Mouse (Mus musculus) olfactory bulb, adult 2 months (tissue): ENCODE results near the gene Acad11. TPM values are rescaled to one million over a fixed set of nuclear protein-coding genes. Genes with fewer than 3 reads are reported as not detected.

Experiments used
- H3K27ac ChIP-seq: fragments of 200-500 bp; 2 replicates; pipeline ENCODE4 v1.5.1; 2012; ENCODE audit warnings: low read depth, low read length; ENCODE audit not compliant: insufficient read depth
- H3K4me1 ChIP-seq: fragments of 200-500 bp; 2 replicates; pipeline ENCODE4 v1.6.1; 2012; ENCODE audit warnings: low read length; ENCODE audit not compliant: control insufficient read depth, insufficient read depth
- H3K4me3 ChIP-seq: fragments of 200-500 bp; 2 replicates; pipeline ENCODE4 v1.5.1; 2012; ENCODE audit warnings: mild to moderate bottlenecking, low read depth, low read length, moderate library complexity; ENCODE audit not compliant: insufficient read depth
- CTCF ChIP-seq: fragments of 200-500 bp; IDR thresholded peaks from 2 replicates; pipeline ENCODE4 v1.5.1; 2012; ENCODE audit warnings: low read depth, mild to moderate bottlenecking, low read length, moderate library complexity; ENCODE audit not compliant: insufficient read depth
- POLR2A ChIP-seq: fragments of 200-500 bp; IDR thresholded peaks from 2 replicates; pipeline ENCODE4 v1.6.1; 2012; ENCODE audit warnings: mild to moderate bottlenecking, low read depth, low read length, moderate library complexity; ENCODE audit not compliant: insufficient read depth
- WGBS: fragments of 180-500 bp; shearing (Covaris S2); methylation state at CpG from one replicate; pipeline ENCODE4 v1.1.7; 2018; 5-methylcytosine and 5-hydroxymethylcytosine counted together
- polyA plus RNA-seq: library from polyadenylated mRNA; stranded (reverse); fragments of >200 nt; gene quantifications from 2 replicates; pipeline ENCODE4 v1.2.4, GENCODE M21; 2012; ENCODE audit warnings: low replicate concordance; ENCODE audit not compliant: missing spikeins, insufficient read depth, insufficient read length

Acad11 gene
- polyA plus RNA-seq, 1 experiment = not detected

DNA sequence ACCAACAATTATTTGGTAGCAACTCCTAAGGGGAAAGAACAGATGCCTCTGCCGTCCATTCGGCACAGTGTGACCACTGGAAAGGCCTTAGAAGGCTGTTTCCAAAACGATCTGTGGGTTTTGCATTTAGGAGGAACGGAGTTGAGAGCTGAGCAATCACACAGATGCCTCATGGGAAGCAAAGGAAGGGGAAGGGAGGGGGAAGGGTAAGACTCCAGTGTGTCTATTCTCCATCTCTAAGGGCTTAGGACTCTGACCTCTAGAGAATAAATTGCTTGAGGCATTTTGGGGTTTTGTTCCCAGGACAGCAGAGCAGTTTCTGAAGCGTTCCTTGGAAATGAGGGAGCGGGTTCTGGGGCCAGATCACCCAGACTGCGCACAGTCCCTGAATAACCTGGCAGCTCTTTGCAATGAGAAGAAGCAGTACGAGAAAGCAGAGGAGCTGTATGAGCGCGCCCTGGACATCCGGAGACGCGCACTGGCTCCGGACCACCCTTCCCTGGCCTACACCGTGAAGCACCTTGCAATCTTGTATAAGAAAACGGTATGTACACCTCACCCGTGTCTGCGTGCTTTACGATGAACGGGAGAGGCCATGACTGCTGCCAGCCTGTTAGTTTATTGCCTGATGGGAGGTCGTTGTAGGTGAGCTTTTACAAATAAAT, 24.0 kb upstream of the Acad11 start:
- WGBS = 92% methylated on average over 21 of the region's 21 CpGs
- H3K4me3 ChIP-seq = no peak overlapping the region
- TF ChIP-seq CTCF = no peak
- no peak for TF ChIP-seq POLR2A

DNA sequence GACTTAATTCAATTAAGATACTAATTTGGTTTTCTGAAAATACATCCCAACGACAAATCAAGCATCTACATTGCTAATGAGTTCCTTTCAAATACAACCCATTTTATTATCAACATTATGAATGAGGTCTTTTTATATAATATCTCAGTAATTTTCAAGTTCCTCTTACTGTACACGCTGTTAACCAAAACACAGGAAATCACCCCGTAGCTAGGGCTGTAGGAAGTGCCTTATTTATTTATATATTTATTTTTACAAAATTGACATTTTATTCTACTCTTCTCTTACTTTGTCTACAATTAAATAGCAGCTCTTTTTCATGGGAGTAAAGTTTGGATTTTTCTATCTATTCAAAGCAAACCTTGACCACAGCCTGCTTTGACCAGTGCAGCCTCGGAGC, 23.4 kb upstream of the Acad11 start:
- 83% methylated on average over 4 of the region's 4 CpGs for WGBS
- Histone ChIP-seq H3K4me1 (no peaks in the 10 kb centered on the region), H3K4me3 (no peak overlapping the region), H3K27ac (no peak overlapping the region)
- TF ChIP-seq POLR2A (no peak), CTCF (no peak)

More for the DNA sequence above, 24.0 kb upstream of the Acad11 start:
- Histone ChIP-seq H3K27ac (no peak overlapping the region), H3K4me1 (no peaks in the 10 kb centered on the region)

DNA sequence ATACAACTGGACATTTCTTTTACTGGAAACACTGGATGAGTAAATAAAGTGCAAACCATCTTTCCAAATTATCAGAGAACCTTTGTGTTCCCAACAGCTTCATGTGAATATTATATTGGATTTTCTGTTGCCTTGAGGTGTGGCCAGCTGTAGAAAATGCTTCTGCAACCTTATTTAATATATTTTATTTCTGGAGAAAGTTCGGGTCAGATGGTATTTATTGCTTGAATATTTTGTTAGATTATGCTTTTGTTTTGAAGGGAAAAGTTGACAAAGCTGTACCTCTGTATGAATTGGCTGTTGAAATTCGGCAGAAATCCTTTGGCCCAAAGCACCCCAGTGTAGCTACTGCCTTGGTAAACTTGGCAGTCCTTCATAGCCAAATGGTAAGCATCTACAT, 22.8 kb upstream of the Acad11 start, which contains the start of gene Gm28305:
Gm28305 (plus strand) TSS at position 301 of the 400 bp plus-strand sequence.
- Histone ChIP-seq H3K4me1 (no peaks in the 10 kb centered on the region), H3K27ac (no peak within 1 kb of the TSS), H3K4me3 (no peak within 1 kb of the TSS)
- TF ChIP-seq CTCF (no peak), POLR2A (no peak)
- 68% methylated on average over 2 of the region's 2 CpGs for WGBS

DNA sequence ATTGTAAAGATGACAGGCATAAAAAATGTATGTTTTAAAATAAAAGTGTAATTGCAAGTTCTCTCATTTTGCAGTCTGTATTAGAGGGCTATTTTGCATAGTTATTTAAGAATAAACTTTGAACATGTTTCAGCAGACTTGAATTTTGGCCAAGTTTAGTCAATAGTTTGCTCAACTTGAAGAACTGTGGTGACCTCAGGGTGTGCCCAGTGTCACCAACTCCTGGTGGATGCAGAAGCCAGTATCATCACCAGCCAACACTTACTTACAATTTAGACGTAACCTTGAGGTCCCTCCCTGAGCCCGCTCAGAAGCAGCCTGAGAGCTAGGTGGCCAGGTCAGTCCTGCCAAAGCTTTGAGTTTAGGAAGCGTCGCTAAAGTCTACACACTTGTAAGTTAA, 19.5 kb upstream of the Acad11 start:
- 82% methylated on average over 4 of the region's 4 CpGs for WGBS
- TF ChIP-seq CTCF (no peak), POLR2A (no peak)
- Histone ChIP-seq H3K4me3 (no peak overlapping the region), H3K27ac (no peak overlapping the region), H3K4me1 (no peaks in the 10 kb centered on the region)

DNA sequence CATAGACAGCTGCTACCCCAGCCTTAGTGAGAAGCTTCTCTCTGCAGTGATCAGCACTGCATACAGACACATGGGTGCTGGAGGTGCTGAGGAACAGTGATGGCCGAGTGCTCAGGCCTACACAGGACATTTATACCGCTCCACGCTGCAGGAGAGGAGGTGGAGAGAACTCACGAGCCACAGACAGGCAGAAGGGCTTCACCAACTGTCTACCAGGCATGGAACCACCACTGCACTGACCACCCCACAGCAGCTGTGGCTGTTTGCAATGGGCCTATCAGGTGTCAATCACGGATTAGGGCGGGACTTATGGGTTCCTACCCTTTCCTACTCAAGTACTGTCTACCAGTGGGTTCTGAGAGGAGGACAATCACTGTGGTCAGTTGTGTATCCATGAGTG, 12.1 kb upstream of the Acad11 start:
- Histone ChIP-seq H3K27ac (no peak overlapping the region), H3K4me1 (no peaks in the 10 kb centered on the region), H3K4me3 (no peak overlapping the region)
- 94% methylated on average over 6 of the region's 6 CpGs for WGBS
- no peak for TF ChIP-seq POLR2A
- TF ChIP-seq CTCF = no peak

DNA sequence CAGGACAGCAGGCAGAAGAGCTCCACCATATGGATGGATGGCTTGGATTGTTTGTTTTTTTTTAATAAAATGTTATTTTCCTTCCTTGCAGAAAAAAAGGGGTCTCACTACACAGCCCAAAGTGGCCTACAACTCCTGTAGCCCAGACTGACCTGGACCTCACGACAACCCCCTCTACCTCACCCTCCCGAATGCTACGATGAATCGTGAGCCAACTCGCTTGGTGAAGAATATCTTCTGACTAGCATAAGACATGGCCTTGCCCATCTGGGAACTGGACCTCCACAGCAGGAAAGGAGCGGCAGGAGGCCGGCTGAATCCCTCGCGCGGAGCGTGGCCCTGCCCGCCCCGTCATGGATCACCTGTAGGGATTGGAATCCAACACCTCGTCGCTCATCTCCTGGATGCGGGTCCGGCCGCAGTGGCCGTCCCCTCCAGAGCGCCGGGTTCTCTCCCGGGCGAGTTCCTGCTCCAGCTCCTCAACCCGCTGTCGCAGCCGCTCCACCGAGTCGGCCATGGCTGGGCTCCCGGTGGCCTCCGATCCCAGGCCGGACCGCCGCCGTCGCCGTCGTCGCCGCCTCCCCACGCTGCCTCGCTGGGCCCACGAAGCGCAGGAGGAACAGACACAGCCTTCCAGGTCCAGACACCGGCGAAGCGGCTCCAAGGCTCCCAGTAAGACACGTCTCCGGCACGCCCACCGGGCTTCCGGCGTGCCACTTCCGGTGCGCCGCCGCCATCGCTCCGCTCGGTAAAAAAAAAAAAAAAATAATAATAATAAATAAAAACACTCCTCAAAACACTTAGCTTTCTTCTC, 540 bp upstream of the Acad11 start, which contains the start of gene Uba5:
Uba5 (minus strand) TSS at position 705 of the 814 bp plus-strand sequence.
- peak within 1 kb of the TSS; percentile 68 for H3K27ac ChIP-seq
- TF ChIP-seq CTCF (no peak), POLR2A (0 out of 2 replicates have a peak, but pooled peaks have one; percentile 34)
- under 1% methylated on average over 59 of the region's 59 CpGs for WGBS
- peaks cover 2% of the 10 kb centered on the region for H3K4me1 ChIP-seq
- H3K4me3 ChIP-seq = peak within 1 kb of the TSS; percentile 83

DNA sequence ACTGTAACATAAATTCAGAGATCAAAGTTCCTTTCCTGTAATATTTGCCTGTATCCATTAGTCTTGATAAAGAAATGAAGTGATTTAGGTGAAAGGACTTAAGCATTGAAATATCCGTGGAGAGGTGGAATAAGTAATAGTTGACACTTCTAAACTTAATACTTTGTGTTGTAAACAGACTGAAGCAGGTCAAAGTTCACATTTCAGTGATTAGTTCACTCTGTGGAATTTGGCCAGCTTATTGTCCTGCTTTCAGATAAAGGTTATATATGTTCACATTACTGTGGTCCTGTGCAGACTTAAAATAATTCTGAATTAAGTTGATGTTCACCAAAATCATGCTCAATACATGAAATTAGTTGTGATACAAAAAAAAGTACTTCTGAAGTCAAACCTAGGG, 1.4 kb downstream of the Acad11 start:
- Histone ChIP-seq H3K4me3 (no peak overlapping the region), H3K27ac (no peak overlapping the region), H3K4me1 (peaks cover 2% of the 10 kb centered on the region)
- TF ChIP-seq CTCF (no peak), POLR2A (no peak)
- WGBS = 37% methylated on average over 1 of the region's 1 CpGs

DNA sequence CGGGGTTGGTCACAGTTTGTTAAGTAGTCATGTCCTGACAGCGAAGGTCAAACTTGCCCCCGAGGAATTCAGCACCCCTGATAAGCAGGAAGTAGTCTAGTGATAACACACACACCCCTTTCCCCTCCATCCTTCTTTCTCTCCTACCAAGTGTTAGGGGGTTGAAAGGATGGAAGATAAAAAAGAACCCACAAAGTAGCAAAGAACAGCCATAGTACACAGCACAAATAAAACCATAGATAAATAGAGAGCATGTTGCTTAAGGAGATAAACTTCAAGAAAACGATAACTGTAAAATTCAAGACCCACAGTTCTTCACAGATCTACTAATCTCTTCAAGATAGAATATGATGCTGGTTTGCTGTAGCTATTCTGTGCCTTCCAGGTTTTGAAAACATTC, 7.1 kb downstream of the Acad11 start:
- WGBS = 89% methylated on average over 4 of the region's 4 CpGs
- no peaks in the 10 kb centered on the region for H3K4me1 ChIP-seq
- no peak overlapping the region for H3K27ac ChIP-seq
- H3K4me3 ChIP-seq = no peak overlapping the region
- TF ChIP-seq POLR2A (no peak), CTCF (no peak)
